Mouse (Mus musculus): Measurements from ENCODE around the gene Hdac4. TPM values are rescaled to one million over a fixed set of nuclear protein-coding genes. Genes with fewer than 3 reads are reported as not detected.

Hdac4 gene
- polyA plus RNA-seq, 1 experiment, result 21.2 TPM

- no peak for TF ChIP-seq POLR2AphosphoS2 (IDR thresholded peaks at IDR 0.05; ENCODE audit: insufficient read length, low read depth)
- TF ChIP-seq MAX (IDR thresholded peaks at IDR 0.05; ENCODE audit: low read depth), result no peak
- TF ChIP-seq REST (IDR thresholded peaks at IDR 0.05; ENCODE audit: insufficient read depth, insufficient read length), result no peak
- TF ChIP-seq MYOD1 (IDR thresholded peaks at IDR 0.05; ENCODE audit: control insufficient read depth in 1 of 3, insufficient read length in 2 of 3, low read depth in 2 of 3), result no peak
- no peak for TF ChIP-seq SRF (IDR thresholded peaks at IDR 0.05; ENCODE audit: control insufficient read depth, insufficient read length, low read depth)
- TF ChIP-seq TCF12 (IDR thresholded peaks at IDR 0.05; ENCODE audit: insufficient read depth, poor library complexity, severe bottlenecking), result no peak
- TF ChIP-seq CEBPB (IDR thresholded peaks at IDR 0.05; ENCODE audit: insufficient read depth, poor library complexity, severe bottlenecking), result no peak
- TF ChIP-seq POLR2A (IDR thresholded peaks at IDR 0.05; ENCODE audit: insufficient read length, low read depth), result no peak
- Histone ChIP-seq H3K27me3 (ENCODE audit: control insufficient read depth, insufficient read depth, insufficient read length) (no peaks in the 10 kb centered on the region), H3ac (ENCODE audit: control insufficient read depth, insufficient read length) (no peak overlapping the region), H3K36me3 (ENCODE audit: control insufficient read depth, insufficient read depth) (peaks cover 4% of the 10 kb centered on the region), H3K79me2 (ENCODE audit: control insufficient read depth, insufficient read depth) (peaks cover 100% of the 10 kb centered on the region), H3K4me3 (no peak overlapping the region), H3K4me2 (ENCODE audit: low read depth) (no peak overlapping the region)
Observed at GRCm38 (mm10) chr1:92163932-92164331, 31.6 kb downstream of the Hdac4 start.

GRCm38 (mm10) chr1:92159804-92160203 lies 35.7 kb downstream of the Hdac4 start:
- H3K79me2 ChIP-seq (ENCODE audit: control insufficient read depth, insufficient read depth), result peaks cover 100% of the 10 kb centered on the region
- H3K27me3 ChIP-seq (ENCODE audit: control insufficient read depth, insufficient read depth, insufficient read length), result no peaks in the 10 kb centered on the region
- H3K4me2 ChIP-seq (ENCODE audit: low read depth), result no peak overlapping the region
- H3K4me3 ChIP-seq, result no peak overlapping the region
- peaks cover 4% of the 10 kb centered on the region for H3K36me3 ChIP-seq (ENCODE audit: control insufficient read depth, insufficient read depth)
- TF ChIP-seq POLR2AphosphoS2 (IDR thresholded peaks at IDR 0.05; ENCODE audit: insufficient read length, low read depth), result no peak
- TF ChIP-seq E2F4 (IDR thresholded peaks at IDR 0.05; ENCODE audit: insufficient read depth), result no peak
- no peak for TF ChIP-seq USF1 (IDR thresholded peaks at IDR 0.05; ENCODE audit: low read depth)
- TF ChIP-seq TCF12 (IDR thresholded peaks at IDR 0.05; ENCODE audit: insufficient read depth, poor library complexity, severe bottlenecking), result no peak
- TF ChIP-seq POLR2A (IDR thresholded peaks at IDR 0.05; ENCODE audit: insufficient read length, low read depth), result no peak
- TF ChIP-seq TCF3 (IDR thresholded peaks at IDR 0.05; ENCODE audit: insufficient read length, low read depth), result no peak
- no peak for TF ChIP-seq REST (IDR thresholded peaks at IDR 0.05; ENCODE audit: insufficient read depth, insufficient read length)
- no peak overlapping the region for H3ac ChIP-seq (ENCODE audit: control insufficient read depth, insufficient read length)

- H3K79me2 ChIP-seq (ENCODE audit: control insufficient read depth, insufficient read depth), result peaks cover 77% of the 10 kb centered on the region
- H3K4me2 ChIP-seq (ENCODE audit: low read depth), result no peak overlapping the region
- no peak overlapping the region for H3ac ChIP-seq (ENCODE audit: control insufficient read depth, insufficient read length)
- H3K4me3 ChIP-seq, result no peak overlapping the region
- no peaks in the 10 kb centered on the region for H3K27me3 ChIP-seq (ENCODE audit: control insufficient read depth, insufficient read depth, insufficient read length)
- H3K36me3 ChIP-seq (ENCODE audit: control insufficient read depth, insufficient read depth), result peaks cover 17% of the 10 kb centered on the region
- TF ChIP-seq E2F4 (IDR thresholded peaks at IDR 0.05; ENCODE audit: insufficient read depth) (no peak), TCF3 (IDR thresholded peaks at IDR 0.05; ENCODE audit: insufficient read length, low read depth) (no peak), USF1 (IDR thresholded peaks at IDR 0.05; ENCODE audit: low read depth) (no peak), REST (IDR thresholded peaks at IDR 0.05; ENCODE audit: insufficient read depth, insufficient read length) (no peak), TCF12 (IDR thresholded peaks at IDR 0.05; ENCODE audit: insufficient read depth, poor library complexity, severe bottlenecking) (no peak), MYOD1 (IDR thresholded peaks at IDR 0.05; ENCODE audit: control insufficient read depth in 1 of 3, insufficient read length in 2 of 3, low read depth in 2 of 3) (no peak), POLR2AphosphoS2 (IDR thresholded peaks at IDR 0.05; ENCODE audit: insufficient read length, low read depth) (no peak), MYOG (IDR thresholded peaks at IDR 0.05; ENCODE audit: control insufficient read depth in 1 of 3, insufficient read depth in 1 of 3, insufficient read length in 2 of 3, low read depth in 2 of 3) (no peak), SRF (IDR thresholded peaks at IDR 0.05; ENCODE audit: control insufficient read depth, insufficient read length, low read depth) (no peak), MAX (IDR thresholded peaks at IDR 0.05; ENCODE audit: low read depth) (no peak), CEBPB (IDR thresholded peaks at IDR 0.05; ENCODE audit: insufficient read depth, poor library complexity, severe bottlenecking) (no peak)
Observed at GRCm38 (mm10) chr1:92150201-92150600, 45.3 kb downstream of the Hdac4 start.

DNA sequence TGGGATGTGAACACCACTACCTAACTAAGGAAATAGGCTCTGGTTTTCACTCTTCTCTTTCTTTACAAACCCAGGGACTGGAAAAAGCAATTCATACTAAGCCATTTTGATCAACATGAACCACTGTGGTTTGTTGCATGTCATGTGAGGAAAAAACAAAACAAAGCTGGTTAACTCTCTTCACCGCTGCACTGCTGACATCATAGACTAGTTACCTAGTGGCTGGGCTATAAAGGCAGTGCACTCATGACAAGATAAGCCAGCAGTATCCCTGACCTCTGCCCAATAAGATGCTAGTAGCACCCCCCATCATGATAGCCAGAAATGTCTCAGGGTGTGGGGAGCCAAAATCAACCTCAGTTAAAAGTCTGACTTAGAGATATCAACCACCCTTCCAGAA lies 47.0 kb downstream of the Hdac4 start:
- Histone ChIP-seq H3K4me2 (ENCODE audit: low read depth) (no peak overlapping the region), H3K79me2 (ENCODE audit: control insufficient read depth, insufficient read depth) (peaks cover 77% of the 10 kb centered on the region), H3ac (ENCODE audit: control insufficient read depth, insufficient read length) (no peak overlapping the region), H3K4me3 (no peak overlapping the region), H3K27me3 (ENCODE audit: control insufficient read depth, insufficient read depth, insufficient read length) (no peaks in the 10 kb centered on the region), H3K36me3 (ENCODE audit: control insufficient read depth, insufficient read depth) (peaks cover 12% of the 10 kb centered on the region)
- TF ChIP-seq USF1 (IDR thresholded peaks at IDR 0.05; ENCODE audit: low read depth) (no peak), MAX (IDR thresholded peaks at IDR 0.05; ENCODE audit: low read depth) (no peak)

DNA sequence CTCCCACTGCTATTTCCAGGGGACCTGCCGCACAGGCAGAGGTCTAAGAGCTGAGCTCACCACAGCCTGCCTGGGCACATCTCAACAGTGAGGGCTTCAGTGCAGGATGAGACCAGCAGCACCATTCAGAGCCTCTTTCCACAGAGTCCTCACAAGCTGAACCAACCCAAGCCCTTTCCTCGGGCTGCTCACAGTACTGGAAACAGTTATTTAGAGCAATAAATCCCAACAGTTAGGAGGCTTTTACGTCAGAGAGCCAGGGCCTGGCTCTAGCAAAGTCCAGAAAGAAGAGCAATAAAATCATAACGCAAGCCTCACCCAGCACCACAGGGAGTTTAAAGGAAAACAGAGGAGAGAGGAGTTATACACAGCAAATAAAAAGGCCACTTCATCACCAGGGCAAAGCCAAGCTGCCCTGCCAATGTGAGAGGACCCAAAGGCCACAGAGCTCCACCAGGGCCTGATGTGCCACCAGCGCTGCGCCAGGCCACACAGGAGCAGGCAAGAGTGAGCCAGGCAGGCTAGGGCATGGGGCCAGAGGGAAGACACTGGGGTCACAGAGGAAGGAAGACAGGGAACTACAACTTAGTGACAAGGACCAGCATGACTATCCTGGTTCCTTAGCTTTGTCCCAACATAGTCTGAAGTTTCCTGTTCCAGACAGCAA lies 50.5 kb downstream of the Hdac4 start:
- H3K4me2 ChIP-seq (ENCODE audit: low read depth), result no peak overlapping the region

More for the DNA sequence above, 50.5 kb downstream of the Hdac4 start:
- Histone ChIP-seq H3K4me3 (no peak overlapping the region), H3ac (ENCODE audit: control insufficient read depth, insufficient read length) (no peak overlapping the region), H3K36me3 (ENCODE audit: control insufficient read depth, insufficient read depth) (peaks cover 12% of the 10 kb centered on the region), H3K79me2 (ENCODE audit: control insufficient read depth, insufficient read depth) (peaks cover 72% of the 10 kb centered on the region), H3K27me3 (ENCODE audit: control insufficient read depth, insufficient read depth, insufficient read length) (no peaks in the 10 kb centered on the region)
- no peak for TF ChIP-seq CEBPB (IDR thresholded peaks at IDR 0.05; ENCODE audit: insufficient read depth, poor library complexity, severe bottlenecking)
- TF ChIP-seq TCF12 (IDR thresholded peaks at IDR 0.05; ENCODE audit: insufficient read depth, poor library complexity, severe bottlenecking), result no peak
- TF ChIP-seq POLR2A (IDR thresholded peaks at IDR 0.05; ENCODE audit: insufficient read length, low read depth), result no peak
- TF ChIP-seq MYOD1 (IDR thresholded peaks at IDR 0.05; ENCODE audit: control insufficient read depth in 1 of 3, insufficient read length in 2 of 3, low read depth in 2 of 3), result no peak
- TF ChIP-seq USF1 (IDR thresholded peaks at IDR 0.05; ENCODE audit: low read depth), result no peak
- TF ChIP-seq E2F4 (IDR thresholded peaks at IDR 0.05; ENCODE audit: insufficient read depth), result no peak
- TF ChIP-seq SRF (IDR thresholded peaks at IDR 0.05; ENCODE audit: control insufficient read depth, insufficient read length, low read depth), result no peak
- TF ChIP-seq POLR2AphosphoS2 (IDR thresholded peaks at IDR 0.05; ENCODE audit: insufficient read length, low read depth), result no peak
- TF ChIP-seq TCF3 (IDR thresholded peaks at IDR 0.05; ENCODE audit: insufficient read length, low read depth), result no peak
- TF ChIP-seq MYOG (IDR thresholded peaks at IDR 0.05; ENCODE audit: control insufficient read depth in 1 of 3, insufficient read depth in 1 of 3, insufficient read length in 2 of 3, low read depth in 2 of 3), result no peak
- TF ChIP-seq MAX (IDR thresholded peaks at IDR 0.05; ENCODE audit: low read depth), result no peak
- no peak for TF ChIP-seq REST (IDR thresholded peaks at IDR 0.05; ENCODE audit: insufficient read depth, insufficient read length)

Data from myocyte (in vitro differentiated cells).